Mouse (Mus musculus): ENCODE measurements around the gene Dnase1l3. TPM values are rescaled to one million over a fixed set of nuclear protein-coding genes. Genes with fewer than 3 reads are reported as not detected.
A peak's percentile ranks its signal among the peaks of the same experiment; 100 is the strongest.

Dnase1l3 gene
- polyA plus RNA-seq (2012; rRNA removed): 6.5 and 14.2 TPM in 2 replicates

GRCm38 (mm10) chr14:7994271-7994767 is at the start of gene Dnase1l3:
TSS of gene Dnase1l3 (minus strand) at chr14:7994573.
- Histone ChIP-seq H3K4me3 (ENCODE audit: low read depth, low read length) (peak within 1 kb of the TSS; percentile 18; the same call in 1 of the 2 replicates), H3K36me3 (ENCODE audit: control insufficient read depth, insufficient read depth, low read length) (no peaks in the 10 kb centered on the region), H3K4me1 (ENCODE audit: control insufficient read depth, insufficient read depth, insufficient read length, low read length) (peaks cover 2% of the 10 kb centered on the region), H3K27me3 (ENCODE audit: control insufficient read depth, insufficient read depth, low read length) (no peaks in the 10 kb centered on the region; the same call in 1 of the 2 replicates), H3K27ac (ENCODE audit: insufficient read depth, low read depth, low read length) (no peak within 1 kb of the TSS)
- TF ChIP-seq CTCF (IDR thresholded peaks at IDR 0.05; ENCODE audit: extremely low read depth, insufficient read length, insufficient replicate concordance, low read depth, low read length) (peak; percentile 74; the same call in 1 of the 2 replicates), POLR2A (IDR thresholded peaks at IDR 0.05; ENCODE audit: low read depth, low read length) (no peak)
- 23% methylated on average over 8 of the region's 8 CpGs for WGBS

GRCm38 (mm10) chr14:8042577-8042976 is 48.2 kb upstream of the Dnase1l3 start:
- Histone ChIP-seq H3K36me3 (ENCODE audit: control insufficient read depth, insufficient read depth, low read length) (peaks cover 5% of the 10 kb centered on the region), H3K27me3 (ENCODE audit: control insufficient read depth, insufficient read depth, low read length) (no peaks in the 10 kb centered on the region), H3K27ac (ENCODE audit: insufficient read depth, low read depth, low read length) (no peak overlapping the region), H3K4me1 (ENCODE audit: control insufficient read depth, insufficient read depth, insufficient read length, low read length) (peaks cover 6% of the 10 kb centered on the region), H3K4me3 (ENCODE audit: low read depth, low read length) (no peak overlapping the region)
- 95% methylated on average over 9 of the region's 9 CpGs for WGBS
- no peak for TF ChIP-seq POLR2A (IDR thresholded peaks at IDR 0.05; ENCODE audit: low read depth, low read length)
- TF ChIP-seq CTCF (IDR thresholded peaks at IDR 0.05; ENCODE audit: extremely low read depth, insufficient read length, insufficient replicate concordance, low read depth, low read length): no peak

- TF ChIP-seq POLR2A (IDR thresholded peaks at IDR 0.05; ENCODE audit: low read depth, low read length): no peak
- no peak for TF ChIP-seq CTCF (IDR thresholded peaks at IDR 0.05; ENCODE audit: extremely low read depth, insufficient read length, insufficient replicate concordance, low read depth, low read length)
- peaks cover 4% of the 10 kb centered on the region for H3K4me1 ChIP-seq (ENCODE audit: control insufficient read depth, insufficient read depth, insufficient read length, low read length)
- H3K27ac ChIP-seq (ENCODE audit: insufficient read depth, low read depth, low read length): no peak overlapping the region
- H3K27me3 ChIP-seq (ENCODE audit: control insufficient read depth, insufficient read depth, low read length): no peaks in the 10 kb centered on the region
- H3K4me3 ChIP-seq (ENCODE audit: low read depth, low read length): no peak overlapping the region
- peaks cover 5% of the 10 kb centered on the region for H3K36me3 ChIP-seq (ENCODE audit: control insufficient read depth, insufficient read depth, low read length)
- 87% methylated on average over 2 of the region's 2 CpGs for WGBS
Measured at GRCm38 (mm10) chr14:8042120-8042519, 47.7 kb upstream of the Dnase1l3 start.

GRCm38 (mm10) chr14:8040911-8041678 is 46.7 kb upstream of the Dnase1l3 start:
- TF ChIP-seq CTCF (IDR thresholded peaks at IDR 0.05; ENCODE audit: extremely low read depth, insufficient read length, insufficient replicate concordance, low read depth, low read length): no peak
- no peak for TF ChIP-seq POLR2A (IDR thresholded peaks at IDR 0.05; ENCODE audit: low read depth, low read length)
- WGBS: 86% methylated on average over 12 of the region's 12 CpGs
- H3K4me3 ChIP-seq (ENCODE audit: low read depth, low read length): no peak overlapping the region
- H3K4me1 ChIP-seq (ENCODE audit: control insufficient read depth, insufficient read depth, insufficient read length, low read length): no peaks in the 10 kb centered on the region; the same call in 1 of the 2 replicates
- no peaks in the 10 kb centered on the region for H3K27me3 ChIP-seq (ENCODE audit: control insufficient read depth, insufficient read depth, low read length)
- H3K36me3 ChIP-seq (ENCODE audit: control insufficient read depth, insufficient read depth, low read length): peaks cover 5% of the 10 kb centered on the region
- no peak overlapping the region for H3K27ac ChIP-seq (ENCODE audit: insufficient read depth, low read depth, low read length)

GRCm38 (mm10) chr14:8040179-8040578 is 45.8 kb upstream of the Dnase1l3 start:
- Histone ChIP-seq H3K27ac (ENCODE audit: insufficient read depth, low read depth, low read length) (no peak overlapping the region), H3K27me3 (ENCODE audit: control insufficient read depth, insufficient read depth, low read length) (no peaks in the 10 kb centered on the region), H3K4me1 (ENCODE audit: control insufficient read depth, insufficient read depth, insufficient read length, low read length) (no peaks in the 10 kb centered on the region; the same call in 1 of the 2 replicates), H3K36me3 (ENCODE audit: control insufficient read depth, insufficient read depth, low read length) (peaks cover 5% of the 10 kb centered on the region), H3K4me3 (ENCODE audit: low read depth, low read length) (no peak overlapping the region)
- no peak for TF ChIP-seq POLR2A (IDR thresholded peaks at IDR 0.05; ENCODE audit: low read depth, low read length)
- 83% methylated on average over 3 of the region's 3 CpGs for WGBS

GRCm38 (mm10) chr14:8038791-8039448 is 44.5 kb upstream of the Dnase1l3 start:
- H3K27me3 ChIP-seq (ENCODE audit: control insufficient read depth, insufficient read depth, low read length): no peaks in the 10 kb centered on the region
- 75% methylated on average over 7 of the region's 7 CpGs for WGBS
- TF ChIP-seq POLR2A (IDR thresholded peaks at IDR 0.05; ENCODE audit: low read depth, low read length) (no peak), CTCF (IDR thresholded peaks at IDR 0.05; ENCODE audit: extremely low read depth, insufficient read length, insufficient replicate concordance, low read depth, low read length) (no peak)
- no peak overlapping the region for H3K27ac ChIP-seq (ENCODE audit: insufficient read depth, low read depth, low read length)
- peaks cover 5% of the 10 kb centered on the region for H3K36me3 ChIP-seq (ENCODE audit: control insufficient read depth, insufficient read depth, low read length)
- no peaks in the 10 kb centered on the region; the same call in 1 of the 2 replicates for H3K4me1 ChIP-seq (ENCODE audit: control insufficient read depth, insufficient read depth, insufficient read length, low read length)
- H3K4me3 ChIP-seq (ENCODE audit: low read depth, low read length): no peak overlapping the region

GRCm38 (mm10) chr14:8038150-8038549 is 43.8 kb upstream of the Dnase1l3 start:
- H3K36me3 ChIP-seq (ENCODE audit: control insufficient read depth, insufficient read depth, low read length): peaks cover 5% of the 10 kb centered on the region
- WGBS: 80% methylated on average over 5 of the region's 5 CpGs
- no peaks in the 10 kb centered on the region; the same call in 1 of the 2 replicates for H3K4me1 ChIP-seq (ENCODE audit: control insufficient read depth, insufficient read depth, insufficient read length, low read length)
- no peak overlapping the region for H3K27ac ChIP-seq (ENCODE audit: insufficient read depth, low read depth, low read length)
- H3K27me3 ChIP-seq (ENCODE audit: control insufficient read depth, insufficient read depth, low read length): no peaks in the 10 kb centered on the region
- H3K4me3 ChIP-seq (ENCODE audit: low read depth, low read length): no peak overlapping the region
- TF ChIP-seq CTCF (IDR thresholded peaks at IDR 0.05; ENCODE audit: extremely low read depth, insufficient read length, insufficient replicate concordance, low read depth, low read length) (no peak), POLR2A (IDR thresholded peaks at IDR 0.05; ENCODE audit: low read depth, low read length) (no peak)

Measured in small intestine, adult 2 months (tissue).